Mouse (Mus musculus) myocyte (in vitro differentiated cells): ENCODE results near the gene Recql. TPM values are rescaled to one million over a fixed set of nuclear protein-coding genes. Genes with fewer than 3 reads are reported as not detected.

Source experiments
- H3K27me3 ChIP-seq: one replicate; pipeline ENCODE4 v1.6.1; 2011; ENCODE audit not compliant: control insufficient read depth, insufficient read depth, insufficient read length
- H3K36me3 ChIP-seq: one replicate; pipeline ENCODE4 v1.6.1; 2011; ENCODE audit not compliant: control insufficient read depth, insufficient read depth
- H3K4me2 ChIP-seq: one replicate; pipeline ENCODE4 v1.6.1; 2011; ENCODE audit warnings: low read depth, control low read depth
- H3K4me3 ChIP-seq: one replicate; pipeline ENCODE4 v1.5.1; 2011; ENCODE audit warnings: mild to moderate bottlenecking, control low read depth, moderate library complexity
- H3K79me2 ChIP-seq: one replicate; pipeline ENCODE4 v1.6.1; 2011; ENCODE audit not compliant: control insufficient read depth, insufficient read depth
- H3ac ChIP-seq: one replicate; pipeline ENCODE4 v1.6.1; 2011; ENCODE audit not compliant: control insufficient read depth, insufficient read length
- CEBPB ChIP-seq: IDR thresholded peaks from 2 replicates; pipeline ENCODE4 v1.6.1; 2011; ENCODE audit warnings: mild to moderate bottlenecking, moderate library complexity; ENCODE audit not compliant: poor library complexity, insufficient read depth, severe bottlenecking
- E2F4 ChIP-seq: IDR thresholded peaks from one replicate; pipeline ENCODE4 v1.6.1; 2011; ENCODE audit warnings: mild to moderate bottlenecking, control low read depth, moderate library complexity; ENCODE audit not compliant: insufficient read depth
- MAX ChIP-seq: IDR thresholded peaks from one replicate; pipeline ENCODE4 v1.6.1; 2011; ENCODE audit warnings: low read depth, mild to moderate bottlenecking, control low read depth
- MYOD1 ChIP-seq, 3 experiments: IDR thresholded peaks; one replicate each; pipeline ENCODE4 v1.6.1; 2011; ENCODE audit warnings: control low read depth in 2 of 3, low read depth in 2 of 3, mild to moderate bottlenecking in 2 of 3, moderate library complexity in 1 of 3; ENCODE audit not compliant: insufficient read length in 2 of 3, control insufficient read depth in 1 of 3
- MYOG ChIP-seq, 3 experiments: IDR thresholded peaks; one replicate each; pipeline ENCODE4 v1.6.1; 2011; ENCODE audit warnings: control low read depth in 2 of 3, low read depth in 2 of 3, mild to moderate bottlenecking in 2 of 3; ENCODE audit not compliant: insufficient read length in 2 of 3, control insufficient read depth in 1 of 3, insufficient read depth in 1 of 3
- POLR2A ChIP-seq: IDR thresholded peaks from one replicate; pipeline ENCODE4 v1.6.1; 2011; ENCODE audit warnings: low read depth, mild to moderate bottlenecking, control low read depth, moderate library complexity; ENCODE audit not compliant: insufficient read length
- POLR2AphosphoS2 ChIP-seq: IDR thresholded peaks from one replicate; pipeline ENCODE4 v1.6.1; 2011; ENCODE audit warnings: low read depth, control low read depth; ENCODE audit not compliant: insufficient read length
- REST ChIP-seq: IDR thresholded peaks from one replicate; pipeline ENCODE4 v1.6.1; 2011; ENCODE audit warnings: mild to moderate bottlenecking, control low read depth, moderate library complexity; ENCODE audit not compliant: insufficient read depth, insufficient read length
- SRF ChIP-seq: IDR thresholded peaks from one replicate; pipeline ENCODE4 v1.6.1; 2011; ENCODE audit warnings: low read depth; ENCODE audit not compliant: control insufficient read depth, insufficient read length
- TCF12 ChIP-seq: IDR thresholded peaks from one replicate; pipeline ENCODE4 v1.6.1; 2011; ENCODE audit warnings: mild to moderate bottlenecking, control low read depth; ENCODE audit not compliant: poor library complexity, insufficient read depth, severe bottlenecking
- TCF3 ChIP-seq: IDR thresholded peaks from one replicate; pipeline ENCODE4 v1.6.1; 2011; ENCODE audit warnings: low read depth, control low read depth; ENCODE audit not compliant: insufficient read length
- USF1 ChIP-seq: IDR thresholded peaks from one replicate; pipeline ENCODE4 v1.6.1; 2011; ENCODE audit warnings: low read depth, mild to moderate bottlenecking, control low read depth, moderate library complexity
- polyA plus RNA-seq: library from polyadenylated mRNA; unstranded; fragments of >200 nt; fragmentation: generic; extraction: Trizol; gene quantifications from one replicate; pipeline ENCODE4 v1.2.1, GENCODE M21; 2012; ENCODE audit warnings: missing spikeins

Recql gene
- polyA plus RNA-seq, 1 experiment, result 8.8 TPM

DNA sequence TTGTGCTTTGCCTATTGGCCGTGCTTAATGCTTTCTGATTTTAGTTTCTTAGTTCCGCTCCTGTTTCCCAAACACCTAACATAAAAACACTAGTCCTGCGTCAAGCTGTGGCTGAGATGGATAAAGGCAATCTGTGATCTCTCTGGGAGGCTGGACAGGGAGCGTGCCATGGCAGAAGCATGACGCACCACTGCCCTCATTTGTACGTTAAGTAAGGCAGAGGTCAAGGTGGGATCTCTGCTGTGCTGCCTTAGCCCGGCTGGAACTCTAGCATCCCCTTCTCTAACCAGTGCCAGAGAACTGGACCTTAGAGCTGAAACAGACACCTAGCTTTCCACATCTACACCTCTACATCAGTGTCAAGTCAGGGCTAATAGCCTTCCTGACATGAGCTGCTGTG lies 5.3 kb downstream of the Recql start:
- Histone ChIP-seq H3K4me2 (no peak overlapping the region), H3K36me3 (no peaks in the 10 kb centered on the region), H3K27me3 (no peaks in the 10 kb centered on the region), H3K79me2 (peaks cover 5% of the 10 kb centered on the region), H3K4me3 (no peak overlapping the region), H3ac (no peak overlapping the region)
- no peak for TF ChIP-seq MYOD1 (IDR thresholded peaks at IDR 0.05; ENCODE audit: control insufficient read depth in 1 of 3, insufficient read length in 2 of 3, low read depth in 2 of 3)
- no peak for TF ChIP-seq CEBPB
- no peak for TF ChIP-seq POLR2AphosphoS2
- TF ChIP-seq TCF12, result no peak
- no peak for TF ChIP-seq MAX
- no peak for TF ChIP-seq MYOG (IDR thresholded peaks at IDR 0.05; ENCODE audit: control insufficient read depth in 1 of 3, insufficient read depth in 1 of 3, insufficient read length in 2 of 3, low read depth in 2 of 3)
- no peak for TF ChIP-seq TCF3
- no peak for TF ChIP-seq SRF
- no peak for TF ChIP-seq POLR2A
- TF ChIP-seq E2F4, result no peak
- no peak for TF ChIP-seq USF1
- TF ChIP-seq REST, result no peak

DNA sequence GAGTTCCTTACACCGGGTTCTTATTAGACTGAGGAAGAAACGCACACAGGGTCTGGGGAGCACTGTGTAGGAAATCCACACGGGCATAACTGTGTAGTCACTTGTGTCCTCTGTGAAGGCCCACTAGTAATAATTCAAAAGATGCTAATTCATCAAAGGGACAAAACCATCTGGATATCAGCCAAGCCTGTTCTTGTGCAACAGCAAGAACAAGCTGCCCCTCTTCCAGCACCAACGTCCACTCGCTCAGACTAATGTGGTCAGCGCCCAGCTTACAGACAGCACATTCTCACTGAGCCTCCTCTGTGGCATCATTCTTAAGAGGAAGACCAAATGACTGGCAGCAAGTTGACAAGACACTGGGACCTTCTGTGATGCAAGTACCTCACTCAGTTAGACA lies 6.9 kb downstream of the Recql start:
- no peak overlapping the region for H3K4me3 ChIP-seq
- peaks cover 3% of the 10 kb centered on the region for H3K36me3 ChIP-seq
- H3K79me2 ChIP-seq, result no peaks in the 10 kb centered on the region
- TF ChIP-seq POLR2A, result no peak
- no peak for TF ChIP-seq USF1
- no peak for TF ChIP-seq MYOD1 (IDR thresholded peaks at IDR 0.05; ENCODE audit: control insufficient read depth in 1 of 3, insufficient read length in 2 of 3, low read depth in 2 of 3)
- no peak for TF ChIP-seq POLR2AphosphoS2
- TF ChIP-seq REST, result no peak
- TF ChIP-seq CEBPB, result no peak
- no peak for TF ChIP-seq MYOG (IDR thresholded peaks at IDR 0.05; ENCODE audit: control insufficient read depth in 1 of 3, insufficient read depth in 1 of 3, insufficient read length in 2 of 3, low read depth in 2 of 3)
- TF ChIP-seq MAX, result no peak
- H3K27me3 ChIP-seq, result no peaks in the 10 kb centered on the region
- H3K4me2 ChIP-seq, result no peak overlapping the region
- no peak overlapping the region for H3ac ChIP-seq

DNA sequence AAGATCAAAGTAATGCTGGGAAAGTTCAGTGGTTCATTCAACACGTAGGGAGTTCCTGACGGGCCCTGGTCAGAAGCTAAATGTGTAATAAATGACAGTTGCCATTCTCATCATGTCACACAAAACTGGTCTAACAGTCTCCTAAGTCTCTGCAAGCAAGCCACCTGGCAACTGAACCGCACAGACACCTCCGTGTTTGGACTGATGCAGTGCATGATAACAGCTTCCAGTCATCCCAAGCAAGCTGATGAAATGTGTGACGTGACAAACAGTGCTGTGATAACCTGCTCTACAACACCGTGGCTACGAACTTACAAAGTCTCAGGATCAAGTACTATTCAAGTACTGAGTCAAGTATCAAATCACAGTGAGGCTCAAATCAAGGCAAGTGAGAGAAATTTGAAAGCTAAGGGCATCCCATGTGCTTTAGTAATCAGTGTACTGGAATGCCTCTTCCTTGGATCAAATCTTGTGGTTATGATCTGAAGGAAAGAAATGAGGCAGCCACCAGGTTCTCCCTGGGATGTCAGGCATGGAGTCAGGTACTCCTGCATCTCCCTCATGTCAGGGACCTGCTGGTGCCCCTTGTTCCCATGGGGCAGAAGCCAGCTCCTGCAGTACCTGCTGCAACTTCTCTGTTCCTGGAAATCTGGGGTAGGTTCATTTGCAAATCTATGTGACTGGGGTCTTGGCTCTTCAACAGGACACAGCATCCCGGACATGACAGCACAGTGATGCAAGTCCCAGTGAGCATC lies 8.1 kb downstream of the Recql start:
- Histone ChIP-seq H3K36me3 (peaks cover 4% of the 10 kb centered on the region), H3K79me2 (no peaks in the 10 kb centered on the region), H3K27me3 (no peaks in the 10 kb centered on the region), H3K4me2 (no peak overlapping the region), H3ac (no peak overlapping the region), H3K4me3 (no peak overlapping the region)
- no peak for TF ChIP-seq MYOG (IDR thresholded peaks at IDR 0.05; ENCODE audit: control insufficient read depth in 1 of 3, insufficient read depth in 1 of 3, insufficient read length in 2 of 3, low read depth in 2 of 3)
- no peak for TF ChIP-seq USF1
- TF ChIP-seq CEBPB, result no peak
- no peak for TF ChIP-seq MYOD1 (IDR thresholded peaks at IDR 0.05; ENCODE audit: control insufficient read depth in 1 of 3, insufficient read length in 2 of 3, low read depth in 2 of 3)
- TF ChIP-seq TCF3, result no peak
- TF ChIP-seq TCF12, result no peak
- no peak for TF ChIP-seq E2F4
- TF ChIP-seq POLR2AphosphoS2, result no peak
- TF ChIP-seq POLR2A, result no peak
- no peak for TF ChIP-seq SRF
- TF ChIP-seq REST, result no peak

DNA sequence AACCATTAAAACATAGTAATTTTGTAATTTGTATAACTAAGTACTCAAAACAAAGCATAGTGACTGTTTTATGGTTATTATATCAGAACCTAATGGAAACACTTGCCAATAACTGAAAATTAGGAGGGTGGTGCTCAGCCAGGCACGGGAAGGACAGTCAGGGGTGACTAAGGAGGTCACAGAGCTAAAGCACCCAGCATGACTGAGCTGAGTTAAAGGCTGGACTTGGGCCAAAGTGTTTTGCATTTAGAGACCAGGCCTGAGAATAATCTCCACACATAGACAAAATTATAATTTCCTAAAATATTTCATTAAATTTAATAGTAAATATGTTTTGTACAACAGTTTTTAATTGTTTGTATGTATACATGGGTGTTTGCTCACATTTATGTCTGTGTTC lies 9.8 kb downstream of the Recql start:
- no peaks in the 10 kb centered on the region for H3K27me3 ChIP-seq
- no peak overlapping the region for H3K4me2 ChIP-seq
- peaks cover 7% of the 10 kb centered on the region for H3K36me3 ChIP-seq
- no peak overlapping the region for H3K4me3 ChIP-seq
- H3K79me2 ChIP-seq, result no peaks in the 10 kb centered on the region
- no peak overlapping the region for H3ac ChIP-seq
- TF ChIP-seq CEBPB (no peak), TCF12 (no peak), MAX (no peak), POLR2A (no peak), REST (no peak), USF1 (no peak), MYOD1 (IDR thresholded peaks at IDR 0.05; ENCODE audit: control insufficient read depth in 1 of 3, insufficient read length in 2 of 3, low read depth in 2 of 3) (no peak), SRF (no peak), POLR2AphosphoS2 (no peak), TCF3 (no peak), E2F4 (no peak), MYOG (IDR thresholded peaks at IDR 0.05; ENCODE audit: control insufficient read depth in 1 of 3, insufficient read depth in 1 of 3, insufficient read length in 2 of 3, low read depth in 2 of 3) (no peak)

DNA sequence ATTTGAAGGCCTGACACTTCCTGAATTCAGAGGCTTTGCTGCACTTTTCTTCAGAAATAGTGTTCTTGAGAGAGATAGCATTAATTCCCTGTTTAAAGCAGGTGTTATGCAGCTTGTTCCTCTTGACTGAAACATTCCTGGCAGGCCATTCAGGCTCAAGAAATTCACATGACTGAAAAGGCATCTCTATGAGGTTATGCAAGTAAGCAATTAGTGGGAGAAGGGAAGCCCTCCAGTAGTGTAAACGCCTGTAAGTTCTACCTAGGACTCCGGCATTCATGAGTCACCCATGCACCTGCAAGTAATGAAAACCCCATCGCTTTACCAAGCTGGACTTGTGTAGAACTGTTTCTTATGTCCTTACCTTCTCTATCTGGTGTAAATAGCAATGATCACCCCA lies 17.3 kb downstream of the Recql start:
- no peak overlapping the region for H3ac ChIP-seq
- no peak overlapping the region for H3K4me3 ChIP-seq
- H3K27me3 ChIP-seq, result no peaks in the 10 kb centered on the region
- H3K36me3 ChIP-seq, result peaks cover 8% of the 10 kb centered on the region
- H3K79me2 ChIP-seq, result no peaks in the 10 kb centered on the region
- TF ChIP-seq TCF12 (no peak), POLR2A (no peak), CEBPB (no peak), MYOD1 (IDR thresholded peaks at IDR 0.05; ENCODE audit: control insufficient read depth in 1 of 3, insufficient read length in 2 of 3, low read depth in 2 of 3) (no peak), USF1 (no peak), MAX (no peak)
- H3K4me2 ChIP-seq, result no peak overlapping the region
